Mouse (Mus musculus) lung, postnatal 4 days (tissue): ENCODE results near the gene Tpd52l2.

Experiments used
- DNase-seq, 2 experiments: peaks; one replicate each; pipeline ENCODE4 v3.0.0; 2021

The Tpd52l2 gene

GRCm38 (mm10) chr2:181541761-181542380 is 44.9 kb downstream of the Tpd52l2 start:
- DNase-seq, result no peak

GRCm38 (mm10) chr2:181546142-181546541 is 49.2 kb downstream of the Tpd52l2 start:
- DNase-seq, result no peak

- no peak for DNase-seq
Observed at GRCm38 (mm10) chr2:181548227-181548626, 51.3 kb downstream of the Tpd52l2 start.

- no peak for DNase-seq
Observed at GRCm38 (mm10) chr2:181548682-181549081, 51.7 kb downstream of the Tpd52l2 start.

DNA sequence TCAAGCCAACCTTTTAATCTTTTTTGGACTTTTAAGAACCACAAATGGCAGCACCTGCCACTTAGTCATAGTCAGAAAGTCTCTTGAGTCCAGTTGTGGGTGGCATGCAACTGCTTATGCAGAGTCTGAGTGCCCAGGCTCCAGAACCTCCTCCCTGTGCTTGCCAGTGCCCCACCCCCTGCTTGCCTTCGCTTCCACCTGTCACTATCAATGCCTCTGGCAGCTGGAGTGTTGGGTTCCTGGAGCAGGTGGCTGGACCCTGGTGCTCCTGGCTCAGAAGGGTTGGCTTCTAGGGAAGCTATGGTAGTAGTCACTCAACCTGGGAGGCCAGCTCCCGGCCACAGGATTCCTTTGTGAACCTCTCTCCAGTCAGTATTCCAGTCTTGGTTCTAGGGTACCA is 53.3 kb downstream of the Tpd52l2 start:
- DNase-seq, result no peak

DNA sequence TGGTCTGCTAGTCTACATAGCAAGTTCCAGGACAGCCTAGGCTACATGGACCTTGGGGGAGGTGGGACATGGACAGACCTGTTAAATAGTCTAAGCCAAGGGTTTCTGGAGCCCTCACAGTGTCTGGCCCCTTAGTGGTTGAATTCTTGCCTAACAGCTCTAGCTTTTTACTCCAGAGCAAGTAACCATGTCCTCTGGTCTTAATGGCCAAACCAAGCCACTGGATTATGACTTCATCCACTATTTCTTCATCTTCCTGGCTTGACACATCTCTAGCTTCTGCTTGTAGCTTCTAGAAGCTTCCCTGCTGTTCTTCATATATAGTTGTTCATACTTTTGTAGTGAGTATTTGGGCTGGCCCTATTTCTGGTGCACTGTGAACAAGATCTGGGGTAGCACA is 56.8 kb downstream of the Tpd52l2 start:
- DNase-seq, result no peak

GRCm38 (mm10) chr2:181567338-181567737 is 70.4 kb downstream of the Tpd52l2 start:
- no peak for DNase-seq
